Mouse (Mus musculus): ENCODE results near the gene Cftr. TPM values are rescaled to one million over a fixed set of nuclear protein-coding genes. Genes with fewer than 3 reads are reported as not detected.
A peak's percentile ranks its signal among the peaks of the same experiment; 100 is the strongest.

The Cftr gene
- polyA plus RNA-seq (2015; fragmentation: Nextera tagmentation; extraction: Ambion mirVana): 0.20 and 0.67 TPM in 2 replicates

- Histone ChIP-seq H3K4me2 (ENCODE audit: low read depth, low read length) (peak within 1 kb of the TSS; percentile 81), H3K4me3 (ENCODE audit: low read length) (peak within 1 kb of the TSS; percentile 54), H3K27me3 (ENCODE audit: control insufficient read depth, insufficient read depth, low read length) (no peaks in the 10 kb centered on the region), H3K36me3 (ENCODE audit: control insufficient read depth, insufficient read depth) (no peaks in the 10 kb centered on the region), H3K4me1 (ENCODE audit: control insufficient read depth, insufficient read depth, low read length) (peaks cover 2% of the 10 kb centered on the region; the same call in 1 of the 2 replicates), H3K9ac (ENCODE audit: low read length) (peak within 1 kb of the TSS; percentile 50), H3K9me3 (replicated peaks; ENCODE audit: control insufficient read depth, low read length) (no peaks in the 10 kb centered on the region), H3K27ac (ENCODE audit: low read length) (no peak within 1 kb of the TSS)
- no peak for ATAC-seq (replicated peaks; ENCODE audit: extremely low read depth, insufficient read depth, low FRiP score)
- WGBS: 2% methylated on average over 43 of the region's 45 CpGs
Observed at GRCm38 (mm10) chr6:18170311-18170922, at the start of gene Cftr. Gene Cftr (plus strand): TSS chr6:18170687.

GRCm38 (mm10) chr6:18127206-18127983 lies 43.1 kb upstream of the Cftr start:
- Histone ChIP-seq H3K4me2 (ENCODE audit: low read depth, low read length) (no peak overlapping the region), H3K9me3 (replicated peaks; ENCODE audit: control insufficient read depth, low read length) (no peaks in the 10 kb centered on the region), H3K9ac (ENCODE audit: low read length) (no peak overlapping the region), H3K4me3 (ENCODE audit: low read length) (no peak overlapping the region), H3K27me3 (ENCODE audit: control insufficient read depth, insufficient read depth, low read length) (no peaks in the 10 kb centered on the region), H3K36me3 (ENCODE audit: control insufficient read depth, insufficient read depth) (no peaks in the 10 kb centered on the region), H3K27ac (ENCODE audit: low read length) (no peak overlapping the region), H3K4me1 (ENCODE audit: control insufficient read depth, insufficient read depth, low read length) (no peaks in the 10 kb centered on the region)
- no peak for ATAC-seq (replicated peaks; ENCODE audit: extremely low read depth, insufficient read depth, low FRiP score)
- WGBS: 68% methylated on average over 2 of the region's 2 CpGs

- no peaks in the 10 kb centered on the region for H3K9me3 ChIP-seq (replicated peaks; ENCODE audit: control insufficient read depth, low read length)
- 64% methylated on average over 4 of the region's 4 CpGs for whole genome bisulfite sequencing
- ATAC-seq (replicated peaks; ENCODE audit: extremely low read depth, insufficient read depth, low FRiP score): no peak
Observed at GRCm38 (mm10) chr6:18128059-18128458, 42.4 kb upstream of the Cftr start.

GRCm38 (mm10) chr6:18135246-18135645 lies 35.2 kb upstream of the Cftr start:
- WGBS: 37% methylated on average over 1 of the region's 1 CpGs
- no peak for ATAC-seq (replicated peaks; ENCODE audit: extremely low read depth, insufficient read depth, low FRiP score)

More at GRCm38 (mm10) chr6:18128059-18128458, 42.4 kb upstream of the Cftr start:
- Histone ChIP-seq H3K27ac (ENCODE audit: low read length) (no peak overlapping the region), H3K36me3 (ENCODE audit: control insufficient read depth, insufficient read depth) (no peaks in the 10 kb centered on the region), H3K27me3 (ENCODE audit: control insufficient read depth, insufficient read depth, low read length) (no peaks in the 10 kb centered on the region), H3K4me2 (ENCODE audit: low read depth, low read length) (no peak overlapping the region), H3K9ac (ENCODE audit: low read length) (no peak overlapping the region), H3K4me3 (ENCODE audit: low read length) (no peak overlapping the region), H3K4me1 (ENCODE audit: control insufficient read depth, insufficient read depth, low read length) (no peaks in the 10 kb centered on the region)

GRCm38 (mm10) chr6:18153031-18153430 lies 17.5 kb upstream of the Cftr start:
- no peaks in the 10 kb centered on the region for H3K4me1 ChIP-seq (ENCODE audit: control insufficient read depth, insufficient read depth, low read length)
- no peaks in the 10 kb centered on the region for H3K9me3 ChIP-seq (replicated peaks; ENCODE audit: control insufficient read depth, low read length)
- H3K4me2 ChIP-seq (ENCODE audit: low read depth, low read length): no peak overlapping the region
- WGBS: 38% methylated on average over 4 of the region's 4 CpGs
- no peak overlapping the region for H3K4me3 ChIP-seq (ENCODE audit: low read length)
- no peaks in the 10 kb centered on the region for H3K27me3 ChIP-seq (ENCODE audit: control insufficient read depth, insufficient read depth, low read length)
- no peak overlapping the region for H3K27ac ChIP-seq (ENCODE audit: low read length)
- H3K9ac ChIP-seq (ENCODE audit: low read length): no peak overlapping the region
- no peaks in the 10 kb centered on the region for H3K36me3 ChIP-seq (ENCODE audit: control insufficient read depth, insufficient read depth)
- ATAC-seq (replicated peaks; ENCODE audit: extremely low read depth, insufficient read depth, low FRiP score): no peak

More at GRCm38 (mm10) chr6:18135246-18135645, 35.2 kb upstream of the Cftr start:
- Histone ChIP-seq H3K9ac (ENCODE audit: low read length) (no peak overlapping the region), H3K27ac (ENCODE audit: low read length) (no peak overlapping the region), H3K36me3 (ENCODE audit: control insufficient read depth, insufficient read depth) (no peaks in the 10 kb centered on the region), H3K4me3 (ENCODE audit: low read length) (no peak overlapping the region), H3K4me1 (ENCODE audit: control insufficient read depth, insufficient read depth, low read length) (no peaks in the 10 kb centered on the region), H3K27me3 (ENCODE audit: control insufficient read depth, insufficient read depth, low read length) (no peaks in the 10 kb centered on the region), H3K9me3 (replicated peaks; ENCODE audit: control insufficient read depth, low read length) (no peaks in the 10 kb centered on the region), H3K4me2 (ENCODE audit: low read depth, low read length) (no peak overlapping the region)

- no peaks in the 10 kb centered on the region for H3K27me3 ChIP-seq (ENCODE audit: control insufficient read depth, insufficient read depth, low read length)
- no peak overlapping the region for H3K4me2 ChIP-seq (ENCODE audit: low read depth, low read length)
Observed at GRCm38 (mm10) chr6:18169618-18170017, 869 bp upstream of the Cftr start.

GRCm38 (mm10) chr6:18171614-18172013 lies 1.1 kb downstream of the Cftr start:
- H3K4me3 ChIP-seq (ENCODE audit: low read length): no peak overlapping the region
- H3K27me3 ChIP-seq (ENCODE audit: control insufficient read depth, insufficient read depth, low read length): no peaks in the 10 kb centered on the region
- WGBS: 56% methylated on average over 8 of the region's 8 CpGs
- H3K4me1 ChIP-seq (ENCODE audit: control insufficient read depth, insufficient read depth, low read length): peaks cover 2% of the 10 kb centered on the region; the same call in 1 of the 2 replicates
- no peak overlapping the region for H3K27ac ChIP-seq (ENCODE audit: low read length)
- H3K36me3 ChIP-seq (ENCODE audit: control insufficient read depth, insufficient read depth): no peaks in the 10 kb centered on the region
- H3K9me3 ChIP-seq (replicated peaks; ENCODE audit: control insufficient read depth, low read length): no peaks in the 10 kb centered on the region
- no peak for ATAC-seq (replicated peaks; ENCODE audit: extremely low read depth, insufficient read depth, low FRiP score)
- no peak overlapping the region for H3K9ac ChIP-seq (ENCODE audit: low read length)
- no peak overlapping the region for H3K4me2 ChIP-seq (ENCODE audit: low read depth, low read length)

More at GRCm38 (mm10) chr6:18169618-18170017, 869 bp upstream of the Cftr start:
- no peak overlapping the region for H3K4me3 ChIP-seq (ENCODE audit: low read length)
- no peaks in the 10 kb centered on the region for H3K36me3 ChIP-seq (ENCODE audit: control insufficient read depth, insufficient read depth)
- peaks cover 2% of the 10 kb centered on the region; the same call in 1 of the 2 replicates for H3K4me1 ChIP-seq (ENCODE audit: control insufficient read depth, insufficient read depth, low read length)
- ATAC-seq (replicated peaks; ENCODE audit: extremely low read depth, insufficient read depth, low FRiP score): no peak
- H3K27ac ChIP-seq (ENCODE audit: low read length): no peak overlapping the region
- H3K9ac ChIP-seq (ENCODE audit: low read length): no peak overlapping the region
- 86% methylated on average over 1 of the region's 1 CpGs for WGBS
- H3K9me3 ChIP-seq (replicated peaks; ENCODE audit: control insufficient read depth, low read length): no peaks in the 10 kb centered on the region

GRCm38 (mm10) chr6:18177509-18177908 lies 7.0 kb downstream of the Cftr start:
- Histone ChIP-seq H3K4me3 (ENCODE audit: low read length) (no peak overlapping the region), H3K27me3 (ENCODE audit: control insufficient read depth, insufficient read depth, low read length) (no peaks in the 10 kb centered on the region)
- ATAC-seq (replicated peaks; ENCODE audit: extremely low read depth, insufficient read depth, low FRiP score): no peak

GRCm38 (mm10) chr6:18180665-18181064 lies 10.2 kb downstream of the Cftr start:
- H3K27ac ChIP-seq (ENCODE audit: low read length): no peak overlapping the region
- no peak overlapping the region for H3K4me3 ChIP-seq (ENCODE audit: low read length)
- ATAC-seq (replicated peaks; ENCODE audit: extremely low read depth, insufficient read depth, low FRiP score): no peak
- no peaks in the 10 kb centered on the region for H3K9me3 ChIP-seq (replicated peaks; ENCODE audit: control insufficient read depth, low read length)
- no peaks in the 10 kb centered on the region for H3K36me3 ChIP-seq (ENCODE audit: control insufficient read depth, insufficient read depth)
- 74% methylated on average over 3 of the region's 3 CpGs for WGBS
- H3K9ac ChIP-seq (ENCODE audit: low read length): no peak overlapping the region
- H3K27me3 ChIP-seq (ENCODE audit: control insufficient read depth, insufficient read depth, low read length): no peaks in the 10 kb centered on the region
- no peaks in the 10 kb centered on the region for H3K4me1 ChIP-seq (ENCODE audit: control insufficient read depth, insufficient read depth, low read length)
- H3K4me2 ChIP-seq (ENCODE audit: low read depth, low read length): no peak overlapping the region

More at GRCm38 (mm10) chr6:18177509-18177908, 7.0 kb downstream of the Cftr start:
- no peak overlapping the region for H3K4me2 ChIP-seq (ENCODE audit: low read depth, low read length)
- no peaks in the 10 kb centered on the region for H3K4me1 ChIP-seq (ENCODE audit: control insufficient read depth, insufficient read depth, low read length)
- H3K9me3 ChIP-seq (replicated peaks; ENCODE audit: control insufficient read depth, low read length): no peaks in the 10 kb centered on the region
- no peak overlapping the region for H3K27ac ChIP-seq (ENCODE audit: low read length)
- no peak overlapping the region for H3K9ac ChIP-seq (ENCODE audit: low read length)
- H3K36me3 ChIP-seq (ENCODE audit: control insufficient read depth, insufficient read depth): no peaks in the 10 kb centered on the region
- WGBS: 71% methylated on average over 2 of the region's 2 CpGs

Measured in heart, embryonic 16.5 days (tissue).